In the genomic region with DNA sequence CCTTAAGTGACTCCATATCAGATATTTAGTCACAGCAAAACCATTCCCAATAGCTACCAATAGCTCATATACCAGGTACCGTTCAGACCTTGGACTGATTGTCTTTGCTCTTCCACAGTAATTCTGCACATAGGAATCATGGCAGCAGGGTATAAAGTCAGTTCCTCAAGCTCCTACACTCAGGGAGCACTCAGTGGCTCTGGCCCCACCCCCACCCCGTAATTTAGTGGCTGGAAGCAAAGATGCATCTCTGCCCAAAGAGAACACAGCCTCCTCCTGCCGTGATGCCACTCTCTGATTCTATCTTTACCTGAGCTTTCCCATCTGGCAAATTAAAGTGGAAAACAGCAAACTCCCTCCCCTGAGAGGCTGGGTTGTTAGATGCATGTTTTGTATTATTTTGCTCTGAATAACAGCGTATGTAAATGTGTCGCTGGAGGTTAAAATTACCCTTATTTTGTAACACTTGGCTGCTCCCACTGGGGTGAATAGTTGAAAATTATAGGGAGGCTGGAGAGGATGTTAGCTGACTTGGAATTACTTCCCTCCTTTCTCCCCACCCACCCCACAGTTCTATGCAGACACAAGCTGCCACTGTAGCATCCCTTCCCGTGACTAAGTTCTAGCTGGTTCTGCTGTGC, we compare ENCODE assay signal across 9 mouse cellular contexts. TPM values are rescaled to one million over a fixed set of nuclear protein-coding genes. Genes with fewer than 3 reads are reported as not detected.
A peak's percentile ranks its signal among the peaks of the same experiment; 100 is the strongest.
DNase-seq lines count a peak whose midpoint lies in the region; ATAC-seq lines count a peak whose summit lies in the region.
"Had no signal": no experiment of that assay in that cellular context is flagged by ENCODE, and none has a peak within 500 bp of the region (broad histone marks: within the 10 kb centered on the region; RNA-seq: fewer than 3 reads in every experiment).

No protein-coding gene starts in this region.

- 35% methylated on average over 6 of the region's 6 CpGs for WGBS in hindbrain, embryonic 13.5 days
- WGBS in midbrain, embryonic 11.5 days = 58% methylated on average over 6 of the region's 6 CpGs

- H3K9me3 ChIP-seq in hindbrain, embryonic 13.5 days = no peaks in the 10 kb centered on the region
- H3K9me3 ChIP-seq in midbrain, embryonic 11.5 days (ENCODE audit: control insufficient read depth, low read length) = no peaks in the 10 kb centered on the region

- no peaks in the 10 kb centered on the region for H3K27me3 ChIP-seq in hindbrain, embryonic 13.5 days
- H3K27me3 ChIP-seq in midbrain, embryonic 11.5 days (ENCODE audit: control insufficient read depth, insufficient read depth, low read length) = no peaks in the 10 kb centered on the region
- H3K27me3 ChIP-seq: Patski had no signal

- peak overlapping the region; percentile 88 for H3K27ac ChIP-seq in hindbrain, embryonic 13.5 days
- H3K27ac ChIP-seq in midbrain, embryonic 11.5 days (ENCODE audit: low read depth, low read length) = no peak overlapping the region

- DNase-seq in MN1 (ENCODE audit: low spot score) = peak; percentile 51
- peak; percentile 72 for DNase-seq in brain, adult 2 months (ENCODE audit: low read depth, low spot score)
- peak; percentile 75 for DNase-seq in midbrain, embryonic 11.5 days (ENCODE audit: low spot score, missing footprints)
- DNase-seq in thymus, postnatal 0 days (ENCODE audit: low spot score) = no peak
- DNase-seq in lung, adult 18-20 months = no peak
- DNase-seq: heart, postnatal 10 days had no signal

- H3K36me3 ChIP-seq in hindbrain, embryonic 13.5 days = no peaks in the 10 kb centered on the region
- no peaks in the 10 kb centered on the region for H3K36me3 ChIP-seq in midbrain, embryonic 11.5 days (ENCODE audit: control insufficient read depth, insufficient read depth, low read length)

- no peak overlapping the region for H3K9ac ChIP-seq in hindbrain, embryonic 13.5 days
- 0 out of 2 replicates have a peak overlapping the region, but pooled peaks have one; percentile 16 for H3K9ac ChIP-seq in midbrain, embryonic 11.5 days (ENCODE audit: low read length)

- ATAC-seq in hindbrain, embryonic 13.5 days (ENCODE audit: low FRiP score) = peak; percentile 65
- ATAC-seq in midbrain, embryonic 11.5 days (ENCODE audit: low FRiP score) = no peak
- ATAC-seq in CD4-positive, CD25-positive, alpha-beta regulatory T cell, adult 4 months = no peak
- ATAC-seq: Patski had no signal

- H3K4me1 ChIP-seq in hindbrain, embryonic 13.5 days (replicated peaks) = peaks cover 35% of the 10 kb centered on the region
- peaks cover 17% of the 10 kb centered on the region; the same call in 1 of the 2 replicates for H3K4me1 ChIP-seq in midbrain, embryonic 11.5 days (ENCODE audit: control insufficient read depth, insufficient read depth, low read length)

- H3K4me3 ChIP-seq in hindbrain, embryonic 13.5 days = no peak overlapping the region
- no peak overlapping the region for H3K4me3 ChIP-seq in midbrain, embryonic 11.5 days (ENCODE audit: low read depth, low read length)

- peak overlapping the region; percentile 13; the same call in 1 of the 2 replicates for H3K4me2 ChIP-seq in hindbrain, embryonic 13.5 days
- no peak overlapping the region for H3K4me2 ChIP-seq in midbrain, embryonic 11.5 days

RNA-seq across cellular contexts. Expression of a gene that starts 37.6 kb away (rescaled TPM):
- 30.8 and 31.0 TPM in 2 replicates for polyA plus RNA-seq in hindbrain, embryonic 13.5 days (2015; fragmentation: Nextera tagmentation; extraction: Ambion mirVana)
- polyA plus RNA-seq in midbrain, embryonic 11.5 days (2014; fragmentation: Nextera tagmentation; extraction: Ambion mirVana) = 50.0 and 50.2 TPM in 2 replicates
- polyA plus RNA-seq in thymus, postnatal 0 days (2015; fragmentation: Nextera tagmentation; extraction: Ambion mirVana) = 11.0 and 12.1 TPM in 2 replicates
- not detected for polyA plus RNA-seq in CD4-positive, CD25-positive, alpha-beta regulatory T cell, adult 4 months (2017; shearing (Covaris generic))

Comparison
In these comparisons a context has a peak if more than half of its experiments do, and no peak if none do; other contexts are left out.
1. DNase-seq: peak in MN1 (single experiment), brain, adult 2 months (single experiment) and midbrain, embryonic 11.5 days (single experiment); none in thymus, postnatal 0 days (single experiment) and lung, adult 18-20 months (0 of 2).
2. RNA of a gene that starts 37.6 kb away (polyA plus RNA-seq): 50.0 to 50.2 TPM in midbrain, embryonic 11.5 days, 30.8 to 31.0 TPM in hindbrain, embryonic 13.5 days and 11.0 to 12.1 TPM in thymus, postnatal 0 days; not detected in CD4-positive, CD25-positive, alpha-beta regulatory T cell, adult 4 months; every median in the first group is over 10 times any median in the second.